Mouse (Mus musculus) erythroblast, embryonic 14.5 days (primary cell): Measurements from ENCODE around the gene 2010111I01Rik.

Experiments
- GATA1 ChIP-seq: IDR thresholded peaks from 2 replicates; pipeline ENCODE4 v1.6.1; 2012; ENCODE audit warnings: low read length, inconsistent platforms, mixed read lengths
- TAL1 ChIP-seq: IDR thresholded peaks from 3 replicates; pipeline ENCODE4 v1.6.1; 2012; ENCODE audit warnings: low read length, inconsistent platforms, mixed read lengths

DNA sequence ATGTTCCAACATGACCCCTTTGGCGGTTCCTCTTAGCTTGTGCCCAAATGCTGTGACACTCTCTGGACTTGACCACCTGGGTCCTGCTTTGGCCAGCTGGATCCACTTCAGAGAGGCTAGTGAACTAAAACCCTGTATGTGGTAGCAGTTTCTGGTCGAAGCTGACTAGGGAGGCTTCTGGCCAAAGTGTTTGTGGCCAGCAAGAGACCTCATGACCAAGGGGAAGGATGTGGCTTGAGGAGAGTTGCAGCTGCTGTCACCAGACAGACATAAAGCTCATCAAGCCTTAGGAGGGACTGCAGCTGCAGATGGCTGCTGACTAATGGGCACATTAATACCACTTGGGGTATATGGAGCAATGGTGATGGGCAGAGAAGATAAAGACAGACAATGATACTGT, 143.9 kb downstream of the 2010111I01Rik start:
- TF ChIP-seq GATA1: no peak
- no peak for TF ChIP-seq TAL1
